Mouse (Mus musculus): ENCODE data around the gene Cd80.

Cd80 gene

GRCm38 (mm10) chr16:38448458-38448857 is 6.9 kb upstream of the Cd80 start:
- in situ Hi-C loops (cut with MseI, MboI) = no loop called here

- in situ Hi-C loops (cut with MseI, MboI) = no loop called here
Observed at GRCm38 (mm10) chr16:38450707-38451106, 4.7 kb upstream of the Cd80 start.

GRCm38 (mm10) chr16:38451421-38452205 is 3.7 kb upstream of the Cd80 start:
- in situ Hi-C loops (cut with MseI, MboI) = no loop called here

- in situ Hi-C loops (cut with MseI, MboI) = no loop called here
Observed at GRCm38 (mm10) chr16:38452442-38453202, 2.7 kb upstream of the Cd80 start, which contains the start of gene Adprh. TSS of gene Adprh (minus strand) at chr16:38452703.

GRCm38 (mm10) chr16:38453203-38453553 is 2.2 kb upstream of the Cd80 start:
- in situ Hi-C loops (cut with MseI, MboI) = no loop called here

- in situ Hi-C loops (cut with MseI, MboI) = no loop called here
Observed at GRCm38 (mm10) chr16:38453952-38454351, 1.4 kb upstream of the Cd80 start.

GRCm38 (mm10) chr16:38454533-38455254 is 667 bp upstream of the Cd80 start:
- in situ Hi-C loops (cut with MseI, MboI) = no loop called here

GRCm38 (mm10) chr16:38456812-38457567 is 1.6 kb downstream of the Cd80 start:
- in situ Hi-C loops (cut with MseI, MboI) = no loop called here

- in situ Hi-C loops (cut with MseI, MboI) = no loop called here
Observed at GRCm38 (mm10) chr16:38458600-38459280, 3.4 kb downstream of the Cd80 start.

- in situ Hi-C loops (cut with MseI, MboI) = no loop called here
Observed at GRCm38 (mm10) chr16:38459990-38460389, 4.6 kb downstream of the Cd80 start.

- in situ Hi-C loops (cut with MseI, MboI) = no loop called here
Observed at GRCm38 (mm10) chr16:38461749-38462148, 6.4 kb downstream of the Cd80 start.

- in situ Hi-C loops (cut with MseI, MboI) = no loop called here
Observed at GRCm38 (mm10) chr16:38462161-38462560, 6.8 kb downstream of the Cd80 start.

GRCm38 (mm10) chr16:38463305-38463704 is 7.9 kb downstream of the Cd80 start:
- in situ Hi-C loops (cut with MseI, MboI) = no loop called here

GRCm38 (mm10) chr16:38466089-38466488 is 10.7 kb downstream of the Cd80 start:
- in situ Hi-C loops (cut with MseI, MboI) = no loop called here

- in situ Hi-C loops (cut with MseI, MboI) = no loop called here
Observed at GRCm38 (mm10) chr16:38467091-38467916, 11.9 kb downstream of the Cd80 start.

- in situ Hi-C loops (cut with MseI, MboI) = no loop called here
Observed at GRCm38 (mm10) chr16:38467917-38468705, 12.8 kb downstream of the Cd80 start.

- in situ Hi-C loops (cut with MseI, MboI) = no loop called here
Observed at GRCm38 (mm10) chr16:38468706-38469018, 13.3 kb downstream of the Cd80 start.

- in situ Hi-C loops (cut with MseI, MboI) = no loop called here
Observed at GRCm38 (mm10) chr16:38469437-38469836, 14.1 kb downstream of the Cd80 start.

GRCm38 (mm10) chr16:38471697-38472506 is 16.5 kb downstream of the Cd80 start:
- in situ Hi-C loops (cut with MseI, MboI) = no loop called here
